Mouse (Mus musculus): ENCODE measurements around the gene Tmtc4. TPM values are rescaled to one million over a fixed set of nuclear protein-coding genes. Genes with fewer than 3 reads are reported as not detected.

Tmtc4 gene
- polyA plus RNA-seq, 1 experiment from 2014 or later = 26.3 TPM

DNA sequence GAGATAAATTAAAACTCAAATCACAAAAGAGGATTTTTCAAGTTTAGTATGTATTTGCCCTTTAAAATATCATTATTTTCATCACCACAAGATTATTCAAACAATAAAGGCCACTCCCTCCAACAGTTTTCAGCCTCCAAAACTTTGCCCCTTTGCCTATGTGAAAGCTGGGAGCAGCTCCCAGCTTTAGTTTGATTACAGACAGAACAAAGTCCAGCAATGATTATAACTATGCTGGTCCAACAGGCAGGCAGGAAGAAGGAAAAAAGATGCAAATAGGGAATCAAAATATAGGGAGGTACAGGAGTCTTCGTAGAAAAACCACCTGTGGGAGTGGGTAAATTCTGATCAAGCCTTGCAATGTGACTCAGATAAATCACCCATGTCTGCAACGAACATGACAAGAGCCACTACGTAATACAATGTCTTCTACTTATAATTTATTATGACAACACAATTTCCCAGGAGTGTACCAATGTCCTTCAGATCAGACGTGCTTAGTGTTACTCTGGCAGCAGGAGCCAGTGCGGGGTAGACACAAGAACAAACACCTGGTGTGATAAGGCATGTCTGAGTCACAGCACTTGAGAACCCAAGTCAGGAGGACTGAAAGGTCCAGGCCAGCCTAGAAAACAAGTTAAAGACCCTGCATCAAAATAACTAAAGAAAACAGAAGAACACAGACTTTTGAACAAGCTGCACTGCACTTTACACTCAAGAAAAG, 74.3 kb downstream of the Tmtc4 start:
- DNase-seq (ENCODE audit: extremely low spot score, low spot score) = no peak
- WGBS = 89% methylated on average over 5 of the region's 5 CpGs
- H3K36me3 ChIP-seq (replicated peaks) = peaks cover 2% of the 10 kb centered on the region; the same call in 1 of the 2 replicates
- H3K27ac ChIP-seq = no peak overlapping the region
- peaks cover 18% of the 10 kb centered on the region for H3K4me1 ChIP-seq
- no peak overlapping the region for H3K4me3 ChIP-seq
- peaks cover 27% of the 10 kb centered on the region for H3K27me3 ChIP-seq (ENCODE audit: poor library complexity, severe bottlenecking)
- H3K9me3 ChIP-seq = peaks cover 19% of the 10 kb centered on the region

DNA sequence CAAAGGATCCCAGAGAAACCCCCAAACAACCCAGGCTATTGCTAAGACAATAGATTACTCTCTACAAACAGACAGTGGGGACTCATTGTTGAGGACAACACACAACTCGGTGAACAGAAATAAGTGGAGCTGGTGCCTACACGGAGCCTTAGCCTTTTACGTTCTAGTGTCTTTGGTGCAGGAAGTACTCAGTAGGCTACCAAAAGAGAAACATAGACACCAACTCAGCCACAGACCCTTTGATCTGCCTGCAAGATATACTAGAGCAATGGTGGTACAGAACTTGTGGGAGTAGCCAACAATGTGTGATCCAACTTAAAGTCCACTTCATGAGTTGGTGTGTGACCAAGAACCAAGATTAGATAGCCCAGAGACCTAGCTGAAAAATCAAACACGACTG, 75.8 kb downstream of the Tmtc4 start:
- 91% methylated on average over 4 of the region's 4 CpGs for WGBS
- H3K4me3 ChIP-seq = no peak overlapping the region
- DNase-seq (ENCODE audit: extremely low spot score, low spot score) = no peak
- H3K27me3 ChIP-seq (ENCODE audit: poor library complexity, severe bottlenecking) = peaks cover 14% of the 10 kb centered on the region
- peaks cover 2% of the 10 kb centered on the region; the same call in 1 of the 2 replicates for H3K36me3 ChIP-seq (replicated peaks)
- peaks cover 13% of the 10 kb centered on the region for H3K4me1 ChIP-seq
- no peak overlapping the region for H3K27ac ChIP-seq
- peaks cover 19% of the 10 kb centered on the region for H3K9me3 ChIP-seq

DNA sequence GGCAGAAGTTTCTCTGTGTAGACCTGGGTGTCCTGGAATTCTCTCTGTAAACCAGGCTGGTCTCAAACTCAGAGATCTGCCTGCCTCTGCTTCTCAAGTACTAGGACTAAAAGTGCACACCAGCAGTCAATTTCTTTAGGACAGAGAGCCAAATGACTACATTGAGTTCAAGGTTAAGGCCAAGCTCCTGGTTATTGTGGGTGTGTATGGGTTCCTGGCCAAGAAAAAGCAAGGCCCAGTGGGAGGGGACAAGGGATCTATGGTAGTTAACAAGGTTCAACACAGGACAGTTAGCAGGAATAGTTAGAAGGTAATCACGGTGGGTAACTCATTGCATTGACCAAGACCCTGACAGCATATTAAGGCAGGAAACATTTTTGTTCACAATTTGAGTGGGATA, 78.8 kb downstream of the Tmtc4 start:
- DNase-seq (ENCODE audit: extremely low spot score, low spot score) = no peak
- WGBS = 88% methylated on average over 1 of the region's 1 CpGs
- Histone ChIP-seq H3K27ac (no peak overlapping the region), H3K4me3 (no peak overlapping the region), H3K9me3 (peaks cover 19% of the 10 kb centered on the region), H3K4me1 (peaks cover 6% of the 10 kb centered on the region), H3K27me3 (ENCODE audit: poor library complexity, severe bottlenecking) (no peaks in the 10 kb centered on the region), H3K36me3 (replicated peaks) (peaks cover 2% of the 10 kb centered on the region; the same call in 1 of the 2 replicates)

DNA sequence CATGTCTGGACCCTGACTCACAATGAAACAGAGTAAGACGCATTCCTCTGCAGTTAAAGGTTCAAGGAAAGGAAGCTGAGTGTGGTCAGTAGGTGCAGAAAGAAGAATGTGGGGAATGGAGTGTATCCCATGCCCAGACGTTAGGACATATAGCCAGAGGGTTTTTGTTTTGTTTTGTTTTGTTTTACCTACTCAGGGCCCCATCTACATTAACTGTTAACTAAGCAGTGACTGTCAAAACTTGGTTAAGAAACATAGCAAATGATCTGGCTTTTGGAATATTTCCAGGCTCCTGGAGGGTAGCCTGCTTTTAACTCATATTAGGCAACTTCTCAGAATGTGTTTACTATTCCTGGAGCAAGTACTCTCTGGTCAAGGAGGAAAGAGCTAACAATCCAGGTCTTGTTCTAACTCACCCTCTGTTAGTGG, 79.9 kb downstream of the Tmtc4 start:
- H3K27ac ChIP-seq = no peak overlapping the region
- H3K4me1 ChIP-seq = peaks cover 6% of the 10 kb centered on the region
- DNase-seq (ENCODE audit: extremely low spot score, low spot score) = no peak
- peaks cover 19% of the 10 kb centered on the region for H3K9me3 ChIP-seq
- 67% methylated on average over 2 of the region's 2 CpGs for WGBS
- no peaks in the 10 kb centered on the region for H3K27me3 ChIP-seq (ENCODE audit: poor library complexity, severe bottlenecking)
- H3K36me3 ChIP-seq (replicated peaks) = peaks cover 2% of the 10 kb centered on the region; the same call in 1 of the 2 replicates
- H3K4me3 ChIP-seq = no peak overlapping the region

DNA sequence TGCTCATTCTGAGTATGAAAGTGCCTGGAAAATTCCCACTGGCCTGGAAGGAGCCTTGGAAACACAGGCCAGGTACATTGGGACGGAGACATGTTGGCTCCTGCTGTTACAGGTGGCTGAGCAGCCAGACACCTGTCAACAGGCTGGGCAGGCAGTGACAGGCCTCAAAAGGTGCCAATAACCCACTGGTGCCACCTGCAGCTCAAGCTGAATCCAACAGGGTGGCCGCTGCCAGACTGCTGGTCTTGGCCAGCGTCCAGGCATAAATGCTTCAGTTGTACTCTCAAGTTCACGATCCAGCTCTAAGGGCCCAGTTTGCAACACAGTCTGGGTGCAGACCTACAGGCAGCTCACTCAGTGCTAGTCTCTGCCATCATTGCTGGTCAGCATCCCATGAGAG, 81.0 kb downstream of the Tmtc4 start:
- peak; percentile 14 for DNase-seq (ENCODE audit: extremely low spot score, low spot score)
- H3K4me1 ChIP-seq = peaks cover 6% of the 10 kb centered on the region
- WGBS = 87% methylated on average over 4 of the region's 4 CpGs
- H3K9me3 ChIP-seq = peaks cover 9% of the 10 kb centered on the region; the same call in 1 of the 2 replicates
- no peak overlapping the region for H3K27ac ChIP-seq
- H3K27me3 ChIP-seq (ENCODE audit: poor library complexity, severe bottlenecking) = no peaks in the 10 kb centered on the region
- no peaks in the 10 kb centered on the region; the same call in 1 of the 2 replicates for H3K36me3 ChIP-seq (replicated peaks)
- H3K4me3 ChIP-seq = no peak overlapping the region

DNA sequence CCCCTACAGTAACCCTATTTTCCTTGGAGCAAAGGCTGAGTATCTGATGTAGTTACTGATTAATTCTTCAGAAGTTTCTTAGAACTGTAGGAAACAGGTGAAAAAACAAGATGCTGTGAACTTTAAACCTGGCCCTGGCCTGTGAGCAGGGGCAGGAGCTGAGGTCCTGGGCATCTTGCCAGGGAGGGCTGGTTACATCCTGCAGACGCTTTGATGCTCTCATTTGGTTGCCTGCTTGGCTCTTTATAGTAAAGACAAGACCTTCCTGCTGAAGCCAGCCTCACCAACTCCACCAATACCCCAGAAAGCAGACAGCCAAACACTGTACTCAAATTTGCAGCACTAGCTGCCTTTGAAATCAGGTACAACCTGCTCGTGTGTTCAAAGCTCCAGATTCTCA, 81.7 kb downstream of the Tmtc4 start:
- Histone ChIP-seq H3K4me1 (peaks cover 6% of the 10 kb centered on the region), H3K9me3 (peaks cover 5% of the 10 kb centered on the region; the same call in 1 of the 2 replicates), H3K27me3 (ENCODE audit: poor library complexity, severe bottlenecking) (no peaks in the 10 kb centered on the region), H3K36me3 (replicated peaks) (no peaks in the 10 kb centered on the region; the same call in 1 of the 2 replicates), H3K4me3 (no peak overlapping the region), H3K27ac (no peak overlapping the region)
- no peak for DNase-seq (ENCODE audit: extremely low spot score, low spot score)
- 79% methylated on average over 2 of the region's 2 CpGs for WGBS

DNA sequence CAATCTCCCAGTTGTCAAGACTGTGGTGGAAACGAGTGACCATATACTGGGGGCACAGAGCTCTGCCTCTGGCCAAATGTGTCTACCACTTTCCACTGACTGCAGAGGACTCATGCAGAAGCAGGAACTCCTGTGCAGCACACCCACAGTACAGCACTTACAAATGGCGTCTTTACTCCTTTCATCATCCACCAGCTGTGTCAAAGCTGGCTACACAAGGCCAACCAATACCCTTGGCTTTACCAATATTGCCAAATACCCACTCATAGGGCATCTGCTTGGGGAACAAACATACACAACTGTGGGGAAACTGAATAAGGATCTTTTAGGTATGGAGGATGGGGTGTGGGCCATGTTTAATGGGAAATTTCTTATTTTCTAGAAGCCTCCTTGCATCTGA, 82.1 kb downstream of the Tmtc4 start:
- Histone ChIP-seq H3K4me3 (no peak overlapping the region), H3K27ac (no peak overlapping the region), H3K4me1 (peaks cover 6% of the 10 kb centered on the region), H3K9me3 (0 out of 2 replicates have a peak, but pooled peaks cover under 1% of the 10 kb centered on the region), H3K36me3 (replicated peaks) (no peaks in the 10 kb centered on the region), H3K27me3 (ENCODE audit: poor library complexity, severe bottlenecking) (no peaks in the 10 kb centered on the region)
- 93% methylated on average over 2 of the region's 2 CpGs for WGBS
- no peak for DNase-seq (ENCODE audit: extremely low spot score, low spot score)

DNA sequence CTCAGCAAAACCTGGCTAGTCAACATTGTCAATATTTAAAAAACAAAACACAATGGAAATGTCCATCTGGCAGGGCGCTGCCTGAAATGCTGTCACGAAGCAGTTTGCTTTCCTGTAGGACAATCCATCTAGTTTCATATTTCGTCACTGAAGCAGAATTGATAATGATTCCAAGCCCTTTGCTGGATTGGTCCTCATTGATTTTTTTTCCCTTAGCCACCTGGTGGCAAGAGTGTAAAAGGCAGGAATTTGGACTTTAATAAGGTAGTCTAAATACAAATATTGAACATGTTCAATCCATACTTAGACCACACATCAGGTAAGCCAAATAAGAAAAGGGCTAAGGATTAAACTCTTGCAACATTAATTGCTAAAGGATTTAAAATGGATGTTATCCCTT, 82.7 kb downstream of the Tmtc4 start:
- 85% methylated on average over 3 of the region's 3 CpGs for WGBS
- no peaks in the 10 kb centered on the region for H3K27me3 ChIP-seq (ENCODE audit: poor library complexity, severe bottlenecking)
- no peak for DNase-seq (ENCODE audit: extremely low spot score, low spot score)

DNA sequence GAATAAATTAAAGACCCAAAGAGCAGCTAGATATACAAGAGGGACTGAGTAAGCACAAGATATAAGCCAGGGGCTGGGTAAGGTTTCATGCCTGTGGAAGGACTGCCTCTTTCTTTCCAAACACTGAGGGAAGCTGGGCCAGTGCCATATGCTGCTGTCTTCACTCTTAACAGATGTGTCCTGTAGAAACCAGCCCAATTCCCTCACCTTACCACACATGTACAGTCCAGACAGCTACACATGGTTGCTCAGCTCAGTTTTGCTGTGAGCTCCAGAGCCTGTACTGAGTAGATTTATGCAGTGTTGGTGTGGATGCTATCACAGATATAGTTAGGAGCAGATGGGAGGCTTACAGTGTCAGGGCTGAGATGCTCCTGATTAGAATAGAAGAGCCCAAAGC, 83.2 kb downstream of the Tmtc4 start:
- peak; percentile 11 for DNase-seq (ENCODE audit: extremely low spot score, low spot score)
- H3K27ac ChIP-seq = no peak overlapping the region
- peaks cover 6% of the 10 kb centered on the region for H3K4me1 ChIP-seq
- H3K4me3 ChIP-seq = no peak overlapping the region
- H3K9me3 ChIP-seq = no peaks in the 10 kb centered on the region
- H3K36me3 ChIP-seq (replicated peaks) = no peaks in the 10 kb centered on the region
- H3K27me3 ChIP-seq (ENCODE audit: poor library complexity, severe bottlenecking) = no peaks in the 10 kb centered on the region

More for the DNA sequence above, 82.7 kb downstream of the Tmtc4 start:
- Histone ChIP-seq H3K4me3 (no peak overlapping the region), H3K9me3 (no peaks in the 10 kb centered on the region), H3K27ac (no peak overlapping the region), H3K4me1 (peaks cover 6% of the 10 kb centered on the region), H3K36me3 (replicated peaks) (no peaks in the 10 kb centered on the region)

DNA sequence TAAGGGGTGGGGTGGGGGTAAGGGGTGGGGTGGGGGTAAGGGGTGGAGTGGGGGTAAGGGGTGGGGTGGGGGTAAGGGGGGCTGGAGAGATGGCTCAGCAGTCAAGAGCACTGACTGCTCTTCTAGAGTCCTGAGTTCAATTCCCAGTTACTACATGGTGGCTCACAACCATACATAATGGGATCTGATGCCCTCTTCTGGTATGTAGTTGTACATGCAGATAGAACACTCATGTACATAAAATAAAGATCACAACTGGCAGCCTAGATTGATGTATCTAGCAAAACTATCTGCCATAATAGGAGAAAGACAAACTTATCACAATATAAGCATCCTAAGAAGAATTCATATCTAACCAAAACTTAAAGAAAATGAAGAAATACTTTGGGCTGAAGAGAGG, 85.3 kb downstream of the Tmtc4 start:
- Histone ChIP-seq H3K4me3 (no peak overlapping the region), H3K27ac (no peak overlapping the region), H3K36me3 (replicated peaks) (no peaks in the 10 kb centered on the region), H3K9me3 (no peaks in the 10 kb centered on the region), H3K4me1 (peaks cover 6% of the 10 kb centered on the region), H3K27me3 (ENCODE audit: poor library complexity, severe bottlenecking) (no peaks in the 10 kb centered on the region)
- no peak for DNase-seq (ENCODE audit: extremely low spot score, low spot score)

DNA sequence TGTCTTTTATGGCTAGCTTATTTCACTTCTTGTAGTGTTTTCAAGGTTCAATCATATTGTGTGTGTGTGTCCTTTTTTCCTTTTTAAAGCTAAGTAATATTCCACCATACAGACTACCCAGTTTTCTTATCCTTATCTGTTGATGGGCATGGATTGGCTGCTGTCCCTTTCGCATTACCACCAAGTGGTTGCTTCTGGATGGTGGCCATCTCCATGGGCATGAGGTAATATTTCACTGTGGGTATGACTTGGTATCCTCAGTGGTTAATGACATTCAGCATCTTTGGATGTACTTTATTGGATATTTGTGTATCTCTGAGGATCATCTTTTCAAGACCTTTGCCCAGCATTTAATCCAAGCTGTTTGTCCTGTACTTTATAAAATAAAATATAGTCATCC, 87.7 kb downstream of the Tmtc4 start:
- 90% methylated on average over 1 of the region's 1 CpGs for WGBS
- H3K27ac ChIP-seq = no peak overlapping the region
- DNase-seq (ENCODE audit: extremely low spot score, low spot score) = no peak

DNA sequence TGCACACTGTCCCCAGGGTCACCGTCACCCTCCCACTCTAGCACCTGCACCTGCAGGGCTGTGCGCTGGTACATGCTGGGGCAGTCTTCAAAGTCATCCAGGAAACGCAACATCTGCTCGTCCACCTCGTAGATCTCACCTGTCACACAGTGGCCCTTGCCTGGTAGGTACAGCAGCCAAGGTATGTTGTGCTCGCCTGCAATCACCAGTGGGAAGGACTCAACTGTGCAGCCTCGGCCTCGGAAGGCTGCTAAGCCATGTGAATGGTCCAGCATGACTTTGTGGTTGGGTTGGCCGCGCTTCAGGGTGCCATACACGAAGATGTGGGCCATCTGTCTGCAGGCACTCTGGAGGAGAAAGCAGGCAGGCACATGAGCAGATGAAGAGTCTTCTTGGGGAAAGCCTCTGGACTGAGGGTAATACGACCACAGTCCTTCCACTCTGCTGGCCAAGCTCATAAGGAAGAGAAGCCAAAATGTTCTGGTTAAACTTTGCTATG, 92.3 kb downstream of the Tmtc4 start:
- Histone ChIP-seq H3K27me3 (ENCODE audit: poor library complexity, severe bottlenecking) (no peaks in the 10 kb centered on the region), H3K36me3 (replicated peaks) (peaks cover 7% of the 10 kb centered on the region), H3K4me1 (peaks cover 10% of the 10 kb centered on the region), H3K4me3 (no peak overlapping the region), H3K27ac (no peak overlapping the region), H3K9me3 (no peaks in the 10 kb centered on the region)
- WGBS = 93% methylated on average over 12 of the region's 12 CpGs
- no peak for DNase-seq (ENCODE audit: extremely low spot score, low spot score)

More for the DNA sequence above, 87.7 kb downstream of the Tmtc4 start:
- Histone ChIP-seq H3K36me3 (replicated peaks) (peaks cover 6% of the 10 kb centered on the region), H3K4me1 (peaks cover 6% of the 10 kb centered on the region), H3K9me3 (no peaks in the 10 kb centered on the region), H3K27me3 (ENCODE audit: poor library complexity, severe bottlenecking) (no peaks in the 10 kb centered on the region), H3K4me3 (no peak overlapping the region)

DNA sequence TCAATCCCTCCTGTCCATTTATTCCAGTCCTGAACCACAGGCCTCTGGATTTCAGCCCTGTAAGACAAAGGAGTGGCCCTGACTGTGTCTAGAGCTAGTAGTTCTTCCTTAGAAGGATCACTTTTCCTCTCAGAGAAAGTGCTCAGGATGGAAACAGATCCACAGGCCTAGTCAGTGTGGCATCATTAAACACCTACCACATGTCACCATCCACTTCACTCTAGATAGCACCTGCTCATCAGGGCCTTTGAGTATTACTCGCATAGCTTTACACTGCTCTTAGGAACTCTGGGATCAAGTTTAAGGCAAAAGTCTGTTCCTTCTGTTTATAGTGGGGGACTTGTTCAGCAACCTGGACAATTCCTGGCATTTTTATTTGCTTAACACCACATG, 95.4 kb downstream of the Tmtc4 start:
- H3K27me3 ChIP-seq (ENCODE audit: poor library complexity, severe bottlenecking) = no peaks in the 10 kb centered on the region
- 94% methylated on average over 1 of the region's 1 CpGs for WGBS
- peaks cover 7% of the 10 kb centered on the region for H3K36me3 ChIP-seq (replicated peaks)
- H3K4me1 ChIP-seq = peaks cover 24% of the 10 kb centered on the region
- no peak for DNase-seq (ENCODE audit: extremely low spot score, low spot score)
- no peak overlapping the region for H3K4me3 ChIP-seq
- no peaks in the 10 kb centered on the region for H3K9me3 ChIP-seq
- no peak overlapping the region; the same call in 1 of the 2 replicates for H3K27ac ChIP-seq

Measured in forebrain, embryonic 10.5 days (tissue).